Mouse (Mus musculus): ENCODE measurements at regions not wholly inside any gene's neighbourhood (a gene's known extent, or its start where the extent isn't known, plus 50 kb on each side); places are given as distances from the start of the nearest gene placed in this dataset.

GRCm38 (mm10) chr3:52499581-52499980 is 231.4 kb downstream of the Foxo1 start:
- TF ChIP-seq CTCF (IDR thresholded peaks at IDR 0.05; ENCODE audit: low read depth, low read length) (no peak), POLR2A (IDR thresholded peaks at IDR 0.05; ENCODE audit: borderline replicate concordance, low read depth, low read length) (no peak)

All from bone marrow macrophage, adult 2 months (primary cell).